Comparison of ENCODE assay signal across 31 mouse cellular contexts in the genomic region with DNA sequence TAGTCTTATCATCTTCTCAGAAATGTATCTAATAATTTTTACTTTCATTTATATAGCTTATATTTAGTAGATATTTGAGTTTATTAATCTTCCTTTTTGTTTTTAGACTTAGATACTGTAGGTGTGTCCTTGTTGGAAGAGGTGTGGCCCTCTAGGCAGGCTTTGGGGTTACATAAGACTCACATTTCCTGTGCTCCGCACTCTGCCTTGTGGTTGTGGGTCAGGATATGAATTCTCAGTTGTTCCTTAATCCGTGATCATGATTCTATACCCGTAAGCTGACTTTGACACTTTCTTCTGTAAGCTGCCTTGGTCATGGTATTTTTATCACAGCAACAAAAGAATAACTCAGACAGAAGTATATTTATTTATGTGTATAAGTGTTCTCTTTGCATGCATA. TPM values are rescaled to one million over a fixed set of nuclear protein-coding genes. Genes with fewer than 3 reads are reported as not detected.
DNase-seq lines count a peak whose midpoint lies in the region; ATAC-seq lines count a peak whose summit lies in the region.
"Had no signal": no experiment of that assay in that cellular context is flagged by ENCODE, and none has a peak within 500 bp of the region (broad histone marks: within the 10 kb centered on the region; RNA-seq: fewer than 3 reads in every experiment).

No protein-coding gene starts in this region.

- no peak overlapping the region for H3K4me2 ChIP-seq in forebrain, embryonic 16.5 days (ENCODE audit: low read length)
- H3K4me2 ChIP-seq in hindbrain, embryonic 16.5 days (ENCODE audit: low read length) = no peak overlapping the region
- H3K4me2 ChIP-seq: embryonic facial prominence, embryonic 13.5 days; heart, embryonic 15.5 days; hindbrain, embryonic 14.5 days; intestine, embryonic 15.5 days; limb, embryonic 15.5 days; liver, embryonic 13.5 days; midbrain, embryonic 12.5 days had no signal

- peak; percentile 83 for ATAC-seq in activated CD4-positive, CD25-positive, alpha-beta regulatory T cell, adult 4 months
- peak; percentile 89 for ATAC-seq in inflammation-experienced regulatory T-cells, adult 6 months
- no peak for ATAC-seq in forebrain, embryonic 16.5 days
- no peak for ATAC-seq in hindbrain, embryonic 16.5 days
- ATAC-seq: forebrain, postnatal 0 days; intestine, embryonic 15.5 days had no signal

- H3K9ac ChIP-seq in forebrain, embryonic 16.5 days (replicated peaks; ENCODE audit: low read depth, low read length) = no peak overlapping the region
- no peak overlapping the region for H3K9ac ChIP-seq in hindbrain, embryonic 16.5 days (ENCODE audit: low read depth, low read length)
- H3K9ac ChIP-seq: embryonic facial prominence, embryonic 13.5 days; forebrain, postnatal 0 days; heart, embryonic 15.5 days; hindbrain, embryonic 14.5 days; intestine, embryonic 15.5 days; limb, embryonic 15.5 days; liver, embryonic 13.5 days; midbrain, embryonic 12.5 days had no signal

- no peak overlapping the region for H3K4me3 ChIP-seq in forebrain, embryonic 16.5 days (replicated peaks; ENCODE audit: low read length)
- H3K4me3 ChIP-seq in hindbrain, embryonic 16.5 days (ENCODE audit: low read length) = no peak overlapping the region
- H3K4me3 ChIP-seq: embryonic facial prominence, embryonic 13.5 days; forebrain, embryonic 10.5 days; heart, embryonic 15.5 days; intestine, embryonic 15.5 days; limb, embryonic 10.5 days; limb, embryonic 15.5 days; liver, embryonic 13.5 days; midbrain, embryonic 12.5 days had no signal

- H3K9me3 ChIP-seq in forebrain, embryonic 16.5 days (ENCODE audit: control insufficient read depth, low read length) = no peaks in the 10 kb centered on the region
- no peaks in the 10 kb centered on the region for H3K9me3 ChIP-seq in hindbrain, embryonic 16.5 days (ENCODE audit: control insufficient read depth, low read length)
- H3K9me3 ChIP-seq: embryonic facial prominence, embryonic 13.5 days; forebrain, embryonic 10.5 days; heart, embryonic 15.5 days; intestine, embryonic 15.5 days; limb, embryonic 10.5 days; limb, embryonic 15.5 days; liver, embryonic 13.5 days; midbrain, embryonic 12.5 days had no signal

- no peaks in the 10 kb centered on the region for H3K36me3 ChIP-seq in forebrain, embryonic 16.5 days (ENCODE audit: control insufficient read depth, insufficient read depth)
- H3K36me3 ChIP-seq in hindbrain, embryonic 16.5 days (ENCODE audit: control insufficient read depth, insufficient read depth, low read length) = no peaks in the 10 kb centered on the region
- H3K36me3 ChIP-seq: embryonic facial prominence, embryonic 13.5 days; forebrain, embryonic 10.5 days; heart, embryonic 15.5 days; intestine, embryonic 15.5 days; limb, embryonic 10.5 days; limb, embryonic 15.5 days; liver, embryonic 13.5 days; midbrain, embryonic 12.5 days had no signal

- H3K27ac ChIP-seq in forebrain, embryonic 16.5 days (ENCODE audit: low read length) = no peak overlapping the region
- H3K27ac ChIP-seq in hindbrain, embryonic 16.5 days (ENCODE audit: low read depth, low read length) = no peak overlapping the region
- H3K27ac ChIP-seq: embryonic facial prominence, embryonic 13.5 days; forebrain, embryonic 10.5 days; heart, embryonic 15.5 days; hindbrain, embryonic 14.5 days; intestine, embryonic 15.5 days; limb, embryonic 10.5 days; limb, embryonic 15.5 days; liver, embryonic 13.5 days; midbrain, embryonic 12.5 days; stomach, postnatal 0 days had no signal

- H3K4me1 ChIP-seq in forebrain, embryonic 16.5 days (replicated peaks; ENCODE audit: control insufficient read depth, insufficient read depth, low read length) = no peaks in the 10 kb centered on the region
- H3K4me1 ChIP-seq in hindbrain, embryonic 16.5 days (ENCODE audit: control insufficient read depth, insufficient read depth, low read depth, low read length) = no peaks in the 10 kb centered on the region
- H3K4me1 ChIP-seq: embryonic facial prominence, embryonic 13.5 days; forebrain, embryonic 10.5 days; heart, embryonic 15.5 days; intestine, embryonic 15.5 days; limb, embryonic 10.5 days; limb, embryonic 15.5 days; liver, embryonic 13.5 days; midbrain, embryonic 12.5 days had no signal

- 89% methylated on average over 3 of the region's 3 CpGs for WGBS in forebrain, embryonic 16.5 days
- WGBS in hindbrain, embryonic 16.5 days = 92% methylated on average over 3 of the region's 3 CpGs

- no peaks in the 10 kb centered on the region for H3K27me3 ChIP-seq in forebrain, embryonic 16.5 days (replicated peaks; ENCODE audit: control insufficient read depth, insufficient read depth, low read length)
- no peaks in the 10 kb centered on the region for H3K27me3 ChIP-seq in hindbrain, embryonic 16.5 days (replicated peaks; ENCODE audit: control insufficient read depth, insufficient read depth, low read length)
- H3K27me3 ChIP-seq: CH12.LX; embryonic facial prominence, embryonic 13.5 days; heart, embryonic 15.5 days; intestine, embryonic 15.5 days; limb, embryonic 15.5 days; liver, embryonic 13.5 days; midbrain, embryonic 12.5 days had no signal

- DNase-seq in CD4-positive helper T cell, adult 2 months (ENCODE audit: low read depth, low spot score) = peak; percentile 36
- peak; percentile 56 for DNase-seq in naive thymus-derived CD4-positive, alpha-beta T cell, adult 2 months (ENCODE audit: low read depth)
- no peak for DNase-seq in thymus, postnatal 4 days
- DNase-seq in kidney, postnatal 14 days = no peak
- DNase-seq: adrenal gland, postnatal 14 days; cerebellum, adult 11-12 months; cerebellum, adult 9-11 months; forebrain, postnatal 0 days; heart, postnatal 36 days; kidney, adult 2 months; kidney, postnatal 4 days; layer of hippocampus, postnatal 36 days; liver, embryonic 13.5 days; lung, adult 2 months; lung, postnatal 14 days; right cerebral cortex, postnatal 25 days; thymus, adult 18-20 months had no signal

RNA-seq across cellular contexts. Expression of a gene that starts 6.7 kb away (rescaled TPM):
- 10 to 100 TPM; 44.6 to 56.2 TPM for polyA plus RNA-seq in activated CD4-positive, CD25-positive, alpha-beta regulatory T cell, adult 4 months (2017; shearing (Covaris generic))
- 10 to 100 TPM; 47.9 to 70.6 (median 53.5) TPM for polyA plus RNA-seq in inflammation-experienced regulatory T-cells, adult 6 months (2017; shearing (Covaris generic))
- 36.3 and 45.5 TPM in 2 replicates for polyA plus RNA-seq in forebrain, embryonic 16.5 days (2015; fragmentation: Nextera tagmentation; extraction: Ambion mirVana)
- polyA plus RNA-seq in hindbrain, embryonic 16.5 days (2015; fragmentation: Nextera tagmentation; extraction: Ambion mirVana) = 28.5 and 32.8 TPM in 2 replicates

Comparison
In these comparisons a context has a peak if more than half of its experiments do, and no peak if none do; other contexts are left out.
1. DNase-seq: peak in CD4-positive helper T cell, adult 2 months (single experiment) and naive thymus-derived CD4-positive, alpha-beta T cell, adult 2 months (single experiment); none in thymus, postnatal 4 days (single experiment) and kidney, postnatal 14 days (single experiment).
2. ATAC-seq: peak in activated CD4-positive, CD25-positive, alpha-beta regulatory T cell, adult 4 months (single experiment) and inflammation-experienced regulatory T-cells, adult 6 months (single experiment); none in forebrain, embryonic 16.5 days (single experiment) and hindbrain, embryonic 16.5 days (single experiment).